Mouse (Mus musculus) cerebellum, adult 2 months (tissue): ENCODE measurements at regions not wholly inside any gene's neighbourhood (a gene's known extent, or its start where the extent isn't known, plus 50 kb on each side); places are given as distances from the start of the nearest gene placed in this dataset.

Experiments used
- DNase-seq, 2 experiments: peaks; one replicate each; pipeline ENCODE4 v3.0.0; 2021
- H3K27ac ChIP-seq: fragments of 200-500 bp; 2 replicates; pipeline ENCODE4 v1.5.1; 2012; ENCODE audit warnings: low read length, control low read depth, inconsistent platforms; ENCODE audit not compliant: insufficient read depth
- H3K27me3 ChIP-seq: fragments of 200-500 bp; 2 replicates; pipeline ENCODE4 v1.6.1; 2012; ENCODE audit warnings: inconsistent platforms, mild to moderate bottlenecking, low read length, moderate library complexity; ENCODE audit not compliant: control insufficient read depth, insufficient read depth
- H3K4me1 ChIP-seq: fragments of 200-500 bp; 2 replicates; pipeline ENCODE4 v1.6.1; 2011; ENCODE audit warnings: low read length; ENCODE audit not compliant: control insufficient read depth, insufficient read depth
- H3K4me3 ChIP-seq: fragments of 200-500 bp; replicated peaks from 2 replicates; pipeline ENCODE3; 2011; ENCODE audit warnings: mild to moderate bottlenecking, low read depth, low read length, control low read depth; ENCODE audit not compliant: insufficient read depth
- CTCF ChIP-seq: fragments of 200-500 bp; IDR thresholded peaks from 2 replicates; pipeline ENCODE4 v1.5.1; 2011; ENCODE audit warnings: low read depth, mild to moderate bottlenecking, control low read depth, low read length, moderate library complexity, borderline replicate concordance; ENCODE audit not compliant: insufficient read depth
- POLR2A ChIP-seq: fragments of 200-500 bp; IDR thresholded peaks from 2 replicates; pipeline ENCODE4 v1.6.1; 2011; ENCODE audit warnings: low read length, control low read depth, borderline replicate concordance; ENCODE audit not compliant: insufficient read depth
- WGBS: fragments of 180-500 bp; shearing (Covaris S2); methylation state at CpG from one replicate; pipeline ENCODE4 v1.1.7; 2018; 5-methylcytosine and 5-hydroxymethylcytosine counted together

DNA sequence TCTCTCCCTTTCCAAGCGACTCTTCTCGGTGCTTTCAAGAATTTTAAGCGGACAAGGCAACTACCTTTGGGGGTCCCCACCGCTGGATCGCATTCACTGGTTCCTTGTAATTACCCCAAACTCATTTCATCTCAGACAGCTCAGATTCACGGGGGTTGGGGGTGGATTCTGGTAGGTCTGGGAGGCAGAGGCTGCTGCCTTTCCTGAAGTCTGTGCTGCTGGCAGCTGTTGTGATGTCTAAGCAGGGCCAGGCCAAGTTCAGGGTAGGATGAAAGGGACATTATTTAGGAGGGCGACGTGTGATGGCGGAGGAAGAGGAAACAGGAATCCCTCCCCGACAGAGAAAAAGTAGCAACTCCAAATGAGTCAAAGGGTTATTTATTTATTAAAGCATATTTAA, 102.8 kb upstream of the Tmem45b start:
- 27% methylated on average over 10 of the region's 10 CpGs for WGBS

DNA sequence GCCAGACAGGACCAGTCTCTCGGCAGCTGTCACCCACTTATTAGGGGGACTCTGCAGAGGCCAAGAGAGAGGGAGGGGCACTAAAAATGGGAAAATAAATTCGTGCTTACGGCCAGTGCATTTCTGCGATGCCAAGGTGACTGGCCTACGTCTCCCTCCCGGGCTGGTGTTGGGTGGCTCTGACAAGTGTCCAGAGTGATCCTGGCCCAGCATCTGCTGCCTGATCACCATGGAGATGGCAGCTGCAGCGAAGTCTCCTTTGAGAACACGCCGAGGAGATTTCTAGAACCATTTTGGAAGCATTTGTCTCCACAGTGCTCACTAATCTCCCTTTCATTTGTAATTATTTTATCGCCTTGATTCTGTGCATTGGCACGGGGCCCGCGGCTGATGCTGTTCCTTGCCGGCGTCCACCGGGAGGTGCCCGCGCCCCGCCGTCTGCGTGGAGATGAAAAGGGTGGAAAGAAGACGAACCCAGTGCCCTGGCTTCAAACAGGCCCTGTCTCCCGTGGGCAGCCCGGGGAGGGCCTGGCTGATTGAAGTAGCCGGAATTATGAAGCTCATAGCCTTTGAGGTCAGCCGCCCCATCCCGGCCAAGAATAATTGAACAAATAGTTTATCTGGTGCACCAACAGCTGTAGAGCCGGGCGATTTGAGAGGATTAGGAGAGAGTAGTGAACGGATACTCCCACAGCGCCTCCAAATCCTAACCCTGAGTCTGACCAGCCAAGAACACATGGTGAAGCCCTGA, 102.2 kb upstream of the Tmem45b start:
- DNase-seq: no peak
- H3K4me1 ChIP-seq: no peaks in the 10 kb centered on the region
- WGBS: 4% methylated on average over 31 of the region's 31 CpGs
- no peaks in the 10 kb centered on the region; the same call in 1 of the 2 replicates for H3K27me3 ChIP-seq
- no peak for TF ChIP-seq CTCF
- TF ChIP-seq POLR2A: no peak
- H3K4me3 ChIP-seq: no peak overlapping the region
- no peak overlapping the region for H3K27ac ChIP-seq

More for the DNA sequence above, 102.8 kb upstream of the Tmem45b start:
- TF ChIP-seq POLR2A (no peak), CTCF (no peak)
- H3K4me3 ChIP-seq: no peak overlapping the region
- DNase-seq: no peak
- no peaks in the 10 kb centered on the region for H3K4me1 ChIP-seq
- H3K27ac ChIP-seq: no peak overlapping the region
- H3K27me3 ChIP-seq: no peaks in the 10 kb centered on the region; the same call in 1 of the 2 replicates

DNA sequence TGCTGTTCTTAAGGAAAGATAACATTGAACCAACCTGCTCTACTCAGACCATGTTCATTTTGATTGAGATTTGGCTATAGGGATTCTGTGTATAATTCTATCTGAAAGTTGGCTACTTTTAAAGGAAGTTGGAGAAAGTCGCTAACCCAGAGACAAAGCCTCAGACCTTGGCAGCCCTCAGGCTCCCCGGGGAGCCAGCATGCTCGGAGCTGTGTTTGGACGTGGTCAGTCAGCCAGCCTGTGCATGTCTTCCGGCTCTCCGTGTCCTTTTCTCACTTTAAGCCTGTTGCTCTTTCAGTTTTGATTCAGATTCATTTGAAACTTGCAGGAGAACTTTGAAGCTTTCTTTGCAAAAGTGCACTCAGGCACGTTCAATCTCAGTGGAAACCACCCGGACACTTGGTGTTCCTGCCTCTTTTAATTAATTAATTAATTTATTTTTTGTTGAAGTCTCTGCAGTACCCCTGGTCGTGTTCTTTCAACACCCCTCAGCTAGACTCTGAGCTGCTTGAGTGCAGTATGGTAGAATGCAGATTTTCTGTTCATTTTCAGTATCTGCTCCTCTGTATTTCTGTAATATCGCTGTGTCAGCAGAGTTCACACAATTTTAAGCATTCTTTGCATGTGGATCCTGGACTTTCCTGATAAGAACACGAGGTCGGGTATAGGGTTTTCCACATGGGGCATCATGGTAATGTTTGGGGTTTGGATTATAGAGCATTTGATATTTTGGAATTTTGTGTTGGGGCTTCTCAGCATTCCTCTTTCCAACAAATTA, 100.9 kb upstream of the Tmem45b start:
- H3K27ac ChIP-seq: no peak overlapping the region
- no peak for TF ChIP-seq POLR2A
- TF ChIP-seq CTCF: no peak
- 27% methylated on average over 12 of the region's 12 CpGs for WGBS

DNA sequence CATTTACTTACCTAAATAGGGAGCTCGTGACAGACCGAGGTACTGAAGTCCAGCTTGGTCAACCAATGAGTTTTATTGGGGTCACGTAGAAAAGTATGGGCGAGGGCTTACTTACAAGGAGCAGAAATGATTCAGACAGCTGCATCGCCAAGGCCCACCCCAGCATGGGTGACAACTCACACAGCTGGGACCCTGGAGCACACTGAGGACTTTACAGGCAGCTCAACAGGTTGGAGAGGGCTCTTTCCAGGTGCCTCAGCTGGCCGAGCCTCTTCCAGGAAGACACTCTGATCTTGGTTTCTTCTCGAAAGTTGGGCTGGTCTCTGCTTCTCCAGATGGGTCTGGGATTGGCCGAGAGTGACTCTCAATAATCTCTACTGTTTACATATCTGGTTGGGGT, 99.3 kb upstream of the Tmem45b start:
- no peak for DNase-seq
- no peaks in the 10 kb centered on the region; the same call in 1 of the 2 replicates for H3K27me3 ChIP-seq
- TF ChIP-seq CTCF: no peak
- TF ChIP-seq POLR2A: no peak
- no peaks in the 10 kb centered on the region for H3K4me1 ChIP-seq
- WGBS: 97% methylated on average over 8 of the region's 8 CpGs
- no peak overlapping the region for H3K4me3 ChIP-seq
- H3K27ac ChIP-seq: no peak overlapping the region

More for the DNA sequence above, 100.9 kb upstream of the Tmem45b start:
- H3K4me3 ChIP-seq: no peak overlapping the region
- no peaks in the 10 kb centered on the region for H3K4me1 ChIP-seq
- H3K27me3 ChIP-seq: no peaks in the 10 kb centered on the region; the same call in 1 of the 2 replicates
- no peak for DNase-seq

DNA sequence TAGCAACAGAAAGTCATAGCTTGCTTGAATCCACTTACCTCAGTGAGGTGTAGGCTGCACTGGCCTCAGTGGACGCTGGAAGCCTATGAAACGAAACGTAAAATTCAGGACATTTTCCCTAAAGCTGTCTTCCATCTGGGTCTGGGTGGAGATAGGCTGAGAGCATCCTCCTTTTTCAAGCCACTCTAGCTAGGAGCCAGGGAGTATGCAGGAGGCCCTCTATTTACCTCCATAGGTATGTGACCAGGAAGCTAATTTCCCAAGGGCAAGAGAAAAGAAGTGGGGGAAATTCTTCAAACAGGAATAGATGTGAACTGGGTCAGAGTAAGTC, 95.9 kb upstream of the Tmem45b start:
- WGBS: 80% methylated on average over 3 of the region's 3 CpGs
- Histone ChIP-seq H3K27me3 (no peaks in the 10 kb centered on the region), H3K27ac (no peak overlapping the region), H3K4me3 (no peak overlapping the region), H3K4me1 (no peaks in the 10 kb centered on the region)
- no peak for DNase-seq
- TF ChIP-seq POLR2A: no peak

DNA sequence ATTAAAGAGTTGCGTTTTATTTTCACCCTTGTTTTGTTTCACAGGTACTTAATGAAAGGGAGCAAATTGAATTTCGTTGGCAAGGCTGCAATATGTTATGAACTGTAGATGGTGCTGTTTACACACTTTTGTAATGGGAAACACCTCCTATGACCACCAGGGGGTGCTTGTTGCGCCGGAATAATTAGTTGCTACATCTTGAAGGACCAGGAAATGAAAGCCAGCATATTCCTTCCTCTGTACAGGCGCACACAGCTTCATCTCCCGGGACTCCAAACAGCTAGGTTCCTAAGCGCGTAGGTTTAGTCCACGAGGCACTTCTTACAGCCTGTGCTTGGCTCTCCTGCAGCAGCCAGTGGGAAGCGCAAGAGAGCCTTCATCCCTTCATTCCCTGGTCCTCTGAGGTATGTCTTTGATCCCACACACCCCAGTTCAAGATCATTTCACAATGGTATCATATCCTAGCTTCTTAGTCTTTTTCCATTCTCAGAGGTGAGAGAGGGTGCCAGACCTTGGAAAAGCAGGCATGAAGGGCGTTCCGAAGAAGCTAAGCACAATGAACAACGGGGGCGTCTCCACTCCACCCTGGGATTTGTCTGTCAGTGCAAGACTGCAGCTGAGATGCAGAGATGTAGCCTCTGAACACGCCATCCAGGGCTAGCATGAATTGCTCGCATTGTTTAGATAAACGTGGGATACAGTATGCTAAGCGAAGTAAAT, 95.4 kb upstream of the Tmem45b start:
- TF ChIP-seq CTCF: peak; percentile 81
- TF ChIP-seq POLR2A: no peak
- H3K4me1 ChIP-seq: no peaks in the 10 kb centered on the region
- 29% methylated on average over 18 of the region's 18 CpGs for WGBS
- peak; percentile 55 to 57 for DNase-seq
- H3K4me3 ChIP-seq: no peak overlapping the region
- no peaks in the 10 kb centered on the region for H3K27me3 ChIP-seq
- no peak overlapping the region for H3K27ac ChIP-seq

DNA sequence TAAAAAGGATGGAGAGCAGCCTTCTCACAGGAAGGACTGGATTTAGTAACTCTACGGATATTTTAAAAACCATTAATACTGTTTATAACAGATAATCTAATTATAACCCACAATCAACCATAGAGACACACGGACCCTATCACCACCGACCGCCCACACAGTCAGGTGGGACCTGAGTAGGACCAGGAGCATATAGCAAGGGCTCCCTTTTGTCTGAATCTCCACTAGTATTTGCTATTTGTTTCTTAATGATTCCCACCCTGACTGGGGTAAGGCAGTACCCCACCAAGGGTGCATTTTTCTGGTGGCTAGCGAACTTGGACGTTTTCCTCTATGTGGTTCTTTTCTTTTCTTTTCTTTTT, 79.4 kb upstream of the Tmem45b start:
- no peak for DNase-seq
- no peak overlapping the region for H3K4me3 ChIP-seq
- no peaks in the 10 kb centered on the region for H3K27me3 ChIP-seq
- H3K27ac ChIP-seq: no peak overlapping the region
- no peaks in the 10 kb centered on the region for H3K4me1 ChIP-seq
- 69% methylated on average over 6 of the region's 6 CpGs for WGBS
- TF ChIP-seq CTCF: no peak
- TF ChIP-seq POLR2A: no peak
